21 mouse cellular contexts compared by ENCODE assay signal in the genomic region with DNA sequence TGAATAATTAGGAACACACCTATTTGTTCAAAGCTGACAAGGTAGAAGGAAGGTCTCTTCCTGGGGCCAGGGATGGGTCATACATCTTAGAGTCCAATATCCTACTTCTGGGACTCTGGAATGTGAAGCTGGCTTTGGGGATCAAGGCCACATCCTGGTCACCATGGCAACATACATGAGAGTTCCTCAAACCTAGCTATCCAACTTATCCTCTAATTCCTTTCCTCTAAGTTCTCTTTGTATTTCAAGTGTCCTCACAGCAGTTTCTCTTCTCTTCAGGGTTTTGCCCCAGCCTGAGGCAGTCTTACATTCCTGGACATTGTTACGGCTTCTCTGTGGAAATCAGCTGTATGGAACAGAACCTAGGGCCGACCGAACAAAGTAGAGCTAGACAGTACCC.
DNase-seq lines count a peak whose midpoint lies in the region; ATAC-seq and TF ChIP-seq lines count a peak whose summit lies in the region.
"Had no signal": no experiment of that assay in that cellular context is flagged by ENCODE, and none has a peak within 500 bp of the region (broad histone marks: within the 10 kb centered on the region; RNA-seq: fewer than 3 reads in every experiment).

No protein-coding gene starts in this region.

- no peaks in the 10 kb centered on the region for H3K36me3 ChIP-seq in embryonic facial prominence, embryonic 11.5 days (replicated peaks; ENCODE audit: control insufficient read depth, insufficient read depth, low read depth, low read length)
- no peaks in the 10 kb centered on the region for H3K36me3 ChIP-seq in embryonic facial prominence, embryonic 10.5 days (replicated peaks)
- H3K36me3 ChIP-seq in lung, embryonic 14.5 days (ENCODE audit: insufficient read depth), result no peaks in the 10 kb centered on the region
- no peaks in the 10 kb centered on the region for H3K36me3 ChIP-seq in midbrain, embryonic 11.5 days (ENCODE audit: control insufficient read depth, insufficient read depth, low read length)
- H3K36me3 ChIP-seq in midbrain, embryonic 16.5 days (ENCODE audit: control insufficient read depth, insufficient read depth, low read length), result no peaks in the 10 kb centered on the region
- H3K36me3 ChIP-seq: embryonic facial prominence, embryonic 12.5 days; forebrain, embryonic 15.5 days; heart, embryonic 15.5 days; hindbrain, embryonic 10.5 days had no signal

- no peak overlapping the region for H3K27ac ChIP-seq in embryonic facial prominence, embryonic 11.5 days (replicated peaks; ENCODE audit: low read depth, low read length)
- H3K27ac ChIP-seq in embryonic facial prominence, embryonic 10.5 days (replicated peaks), result no peak overlapping the region
- no peak overlapping the region; the same call in 1 of the 2 replicates for H3K27ac ChIP-seq in lung, embryonic 14.5 days (ENCODE audit: low read depth)
- no peak overlapping the region for H3K27ac ChIP-seq in midbrain, embryonic 11.5 days (ENCODE audit: low read depth, low read length)
- no peak overlapping the region for H3K27ac ChIP-seq in midbrain, embryonic 16.5 days (ENCODE audit: low read length)
- H3K27ac ChIP-seq: embryonic facial prominence, embryonic 12.5 days; forebrain, embryonic 15.5 days; heart, adult 2 months; heart, embryonic 15.5 days; hindbrain, embryonic 10.5 days; hindbrain, embryonic 14.5 days had no signal

- peak; percentile 2 for DNase-seq in embryonic facial prominence, embryonic 11.5 days (ENCODE audit: low spot score)
- no peak for DNase-seq in embryonic facial prominence, embryonic 10.5 days (ENCODE audit: low spot score)
- DNase-seq in lung, embryonic 14.5 days, result peak; percentile 56
- DNase-seq in lung, postnatal 4 days, result no peak
- peak; percentile 23 for DNase-seq in midbrain, embryonic 11.5 days (ENCODE audit: low spot score, missing footprints)
- DNase-seq in cerebellum, adult 11 months, result no peak
- DNase-seq in ovary, adult 18-20 months (ENCODE audit: low spot score), result no peak
- DNase-seq: adrenal gland, adult 8-10 months; adrenal gland, postnatal 36 days; cerebellum, adult 8-10 months; cerebellum, postnatal 14 days; gastrocnemius, postnatal 36 days; heart, adult 2 months had no signal

- H3K4me1 ChIP-seq in embryonic facial prominence, embryonic 11.5 days (ENCODE audit: control insufficient read depth, insufficient read depth, low read length), result no peaks in the 10 kb centered on the region
- no peaks in the 10 kb centered on the region for H3K4me1 ChIP-seq in embryonic facial prominence, embryonic 10.5 days
- H3K4me1 ChIP-seq in lung, embryonic 14.5 days (ENCODE audit: insufficient read depth), result peaks cover 16% of the 10 kb centered on the region
- no peaks in the 10 kb centered on the region for H3K4me1 ChIP-seq in midbrain, embryonic 11.5 days (ENCODE audit: control insufficient read depth, insufficient read depth, low read length)
- no peaks in the 10 kb centered on the region for H3K4me1 ChIP-seq in midbrain, embryonic 16.5 days (ENCODE audit: control insufficient read depth, insufficient read depth, low read length)
- H3K4me1 ChIP-seq: embryonic facial prominence, embryonic 12.5 days; forebrain, embryonic 15.5 days; heart, embryonic 15.5 days; hindbrain, embryonic 10.5 days had no signal

- no peaks in the 10 kb centered on the region for H3K27me3 ChIP-seq in embryonic facial prominence, embryonic 11.5 days (ENCODE audit: control insufficient read depth, insufficient read depth, low read length)
- H3K27me3 ChIP-seq in embryonic facial prominence, embryonic 10.5 days (replicated peaks; ENCODE audit: low read depth, poor library complexity, severe bottlenecking), result no peaks in the 10 kb centered on the region
- no peaks in the 10 kb centered on the region for H3K27me3 ChIP-seq in lung, embryonic 14.5 days (ENCODE audit: insufficient read depth, low read length)
- H3K27me3 ChIP-seq in midbrain, embryonic 11.5 days (ENCODE audit: control insufficient read depth, insufficient read depth, low read length), result no peaks in the 10 kb centered on the region
- no peaks in the 10 kb centered on the region for H3K27me3 ChIP-seq in midbrain, embryonic 16.5 days (ENCODE audit: control insufficient read depth, insufficient read depth, low read depth, low read length)
- H3K27me3 ChIP-seq: embryonic facial prominence, embryonic 12.5 days; forebrain, embryonic 15.5 days; heart, embryonic 15.5 days; Patski had no signal

- no peaks in the 10 kb centered on the region for H3K9me3 ChIP-seq in embryonic facial prominence, embryonic 11.5 days (replicated peaks; ENCODE audit: control insufficient read depth, low read length)
- H3K9me3 ChIP-seq in embryonic facial prominence, embryonic 10.5 days, result no peaks in the 10 kb centered on the region
- H3K9me3 ChIP-seq in lung, embryonic 14.5 days (ENCODE audit: low read depth, low read length), result no peaks in the 10 kb centered on the region
- H3K9me3 ChIP-seq in midbrain, embryonic 11.5 days (ENCODE audit: control insufficient read depth, low read length), result no peaks in the 10 kb centered on the region
- H3K9me3 ChIP-seq in midbrain, embryonic 16.5 days (replicated peaks; ENCODE audit: control insufficient read depth, low read length, poor library complexity, severe bottlenecking), result no peaks in the 10 kb centered on the region
- H3K9me3 ChIP-seq: embryonic facial prominence, embryonic 12.5 days; forebrain, embryonic 15.5 days; heart, embryonic 15.5 days; hindbrain, embryonic 10.5 days had no signal

- H3K9ac ChIP-seq in embryonic facial prominence, embryonic 11.5 days (replicated peaks; ENCODE audit: low read length), result no peak overlapping the region
- no peak overlapping the region for H3K9ac ChIP-seq in lung, embryonic 14.5 days
- no peak overlapping the region for H3K9ac ChIP-seq in midbrain, embryonic 11.5 days (ENCODE audit: low read length)
- H3K9ac ChIP-seq in midbrain, embryonic 16.5 days (ENCODE audit: low read depth, low read length), result no peak overlapping the region
- H3K9ac ChIP-seq: embryonic facial prominence, embryonic 12.5 days; forebrain, embryonic 15.5 days; heart, embryonic 15.5 days; hindbrain, embryonic 14.5 days had no signal

- no peak for TF ChIP-seq CTCF in lung, embryonic 14.5 days (IDR thresholded peaks at IDR 0.05; ENCODE audit: low read depth)

- no peak for ATAC-seq in embryonic facial prominence, embryonic 11.5 days (replicated peaks; ENCODE audit: insufficient number of reproducible peaks, low FRiP score, low TSS enrichment, low read depth)
- ATAC-seq in lung, embryonic 14.5 days (ENCODE audit: insufficient read depth), result peak; percentile 45; the same call in 1 of the 2 replicates
- ATAC-seq in midbrain, embryonic 11.5 days (ENCODE audit: low FRiP score), result no peak
- ATAC-seq in midbrain, embryonic 16.5 days, result no peak
- ATAC-seq: forebrain, embryonic 15.5 days; Patski had no signal

- 70% methylated on average over 3 of the region's 3 CpGs for WGBS in embryonic facial prominence, embryonic 11.5 days
- 81% methylated on average over 3 of the region's 3 CpGs for whole genome bisulfite sequencing in embryonic facial prominence, embryonic 10.5 days
- 66% methylated on average over 3 of the region's 3 CpGs for WGBS in lung, embryonic 14.5 days
- 69% methylated on average over 3 of the region's 3 CpGs for WGBS in midbrain, embryonic 11.5 days
- 57% methylated on average over 3 of the region's 3 CpGs for WGBS in midbrain, embryonic 16.5 days

- H3K4me2 ChIP-seq in embryonic facial prominence, embryonic 11.5 days (ENCODE audit: low read depth, low read length), result no peak overlapping the region
- H3K4me2 ChIP-seq in lung, embryonic 14.5 days, result no peak overlapping the region
- H3K4me2 ChIP-seq in midbrain, embryonic 11.5 days, result no peak overlapping the region
- no peak overlapping the region for H3K4me2 ChIP-seq in midbrain, embryonic 16.5 days (ENCODE audit: low read length)
- H3K4me2 ChIP-seq: embryonic facial prominence, embryonic 12.5 days; forebrain, embryonic 15.5 days; heart, embryonic 11.5 days; heart, embryonic 15.5 days; hindbrain, embryonic 14.5 days had no signal

- no peak overlapping the region for H3K4me3 ChIP-seq in embryonic facial prominence, embryonic 11.5 days (ENCODE audit: low read depth, low read length)
- no peak overlapping the region for H3K4me3 ChIP-seq in embryonic facial prominence, embryonic 10.5 days
- no peak overlapping the region for H3K4me3 ChIP-seq in lung, embryonic 14.5 days (ENCODE audit: low read depth, low read length)
- no peak overlapping the region for H3K4me3 ChIP-seq in midbrain, embryonic 11.5 days (ENCODE audit: low read depth, low read length)
- H3K4me3 ChIP-seq in midbrain, embryonic 16.5 days (ENCODE audit: low read depth, low read length), result no peak overlapping the region
- H3K4me3 ChIP-seq: embryonic facial prominence, embryonic 12.5 days; forebrain, embryonic 15.5 days; heart, adult 2 months; heart, embryonic 15.5 days; hindbrain, embryonic 10.5 days had no signal

Comparison
In these comparisons a context has a peak if more than half of its experiments do, and no peak if none do; other contexts are left out.
1. DNase-seq: peak in embryonic facial prominence, embryonic 11.5 days (single experiment), lung, embryonic 14.5 days (single experiment) and midbrain, embryonic 11.5 days (single experiment); none in embryonic facial prominence, embryonic 10.5 days (single experiment), lung, postnatal 4 days (0 of 2), cerebellum, adult 11 months (single experiment) and ovary, adult 18-20 months (single experiment).